Mouse (Mus musculus) left cerebral cortex, adult 2 months (tissue): ENCODE results near the gene 4921536K21Rik. TPM values are rescaled to one million over a fixed set of nuclear protein-coding genes. Genes with fewer than 3 reads are reported as not detected.

ENCODE experiments used
- DNase-seq, 2 experiments: peaks; one replicate each; pipeline ENCODE4 v3.0.0; 2021 to 2022; ENCODE audit warnings: low spot score in 2 of 2, mixed read lengths in 1 of 2; ENCODE audit errors: extremely low spot score in 1 of 2
- H3K27ac ChIP-seq: fragments of 200-600 bp; 2 replicates; pipeline ENCODE4 v1.8.1; 2022
- H3K4me3 ChIP-seq: fragments of 200-600 bp; 2 replicates; pipeline ENCODE4 v1.8.1; 2022
- CTCF ChIP-seq: fragments of 200-600 bp; IDR thresholded peaks from 2 replicates; pipeline ENCODE4 v1.8.1; 2022; ENCODE audit warnings: antibody characterized with exemption, mild to moderate bottlenecking, moderate library complexity
- intact Hi-C: fragments of 180-260 bp; cut with DNase I; formaldehyde crosslinking; loops from one replicate; pipeline ENCODE4 v1.15.1; 2025
- total RNA-seq, 2 experiments: library from RNA; stranded (reverse); gene quantifications; 2 replicates each; pipeline ENCODE4 v1.2.3; 2021

Gene 4921536K21Rik
- total RNA-seq, 2 experiments from 2014 or later = 0.54 to 0.61 TPM

DNA sequence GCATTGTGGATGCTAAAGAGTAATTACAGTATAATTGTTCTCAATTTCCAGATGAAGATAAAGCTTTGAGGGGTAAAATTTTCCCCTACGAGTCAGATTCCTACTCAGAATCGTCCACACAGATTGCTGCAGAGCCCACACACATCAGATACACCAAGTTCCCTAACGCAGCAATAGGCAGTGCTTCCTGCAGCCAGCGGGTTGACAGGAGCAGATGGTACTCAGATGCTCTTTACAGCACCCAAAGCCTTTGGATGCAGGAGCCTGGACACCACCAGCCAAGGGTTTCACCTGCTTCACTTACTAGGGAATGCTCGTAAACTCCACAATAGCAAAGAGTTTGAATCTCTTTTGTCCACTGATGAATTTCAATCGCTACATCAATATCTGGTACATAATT is 18.5 kb downstream of the 4921536K21Rik start:
- intact Hi-C loops = loop anchor here (5.0 kb wide), 1 partner anchor 164 kb away; no protein-coding TSS in a partner anchor
- H3K4me3 ChIP-seq = no peak overlapping the region
- H3K27ac ChIP-seq = no peak overlapping the region
- no peak for TF ChIP-seq CTCF
- DNase-seq = no peak

DNA sequence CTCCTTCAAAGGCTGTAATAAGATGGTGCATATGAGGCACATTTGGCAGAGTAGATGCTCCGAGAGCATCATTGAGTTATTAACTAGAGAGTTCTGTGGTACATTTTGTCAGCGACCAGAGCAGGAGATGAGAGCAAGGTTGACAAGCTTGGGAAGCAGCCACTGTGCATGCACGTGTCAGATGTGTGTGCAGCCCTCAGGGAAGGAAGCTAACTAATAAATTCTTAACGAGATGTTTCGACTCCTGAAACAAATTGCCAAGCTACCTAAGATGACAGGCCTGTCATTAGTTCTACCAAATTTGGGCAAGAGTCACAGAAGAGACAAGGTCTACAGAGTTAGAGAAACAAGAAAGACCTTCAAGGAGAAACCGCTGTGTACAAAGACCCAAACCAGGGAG is 30.6 kb downstream of the 4921536K21Rik start:
- peak overlapping the region; percentile 56 for H3K4me3 ChIP-seq
- H3K27ac ChIP-seq = no peak overlapping the region; the same call in 1 of the 2 replicates
- no peak for TF ChIP-seq CTCF
- no peak for DNase-seq
- intact Hi-C loops = no loop called here

DNA sequence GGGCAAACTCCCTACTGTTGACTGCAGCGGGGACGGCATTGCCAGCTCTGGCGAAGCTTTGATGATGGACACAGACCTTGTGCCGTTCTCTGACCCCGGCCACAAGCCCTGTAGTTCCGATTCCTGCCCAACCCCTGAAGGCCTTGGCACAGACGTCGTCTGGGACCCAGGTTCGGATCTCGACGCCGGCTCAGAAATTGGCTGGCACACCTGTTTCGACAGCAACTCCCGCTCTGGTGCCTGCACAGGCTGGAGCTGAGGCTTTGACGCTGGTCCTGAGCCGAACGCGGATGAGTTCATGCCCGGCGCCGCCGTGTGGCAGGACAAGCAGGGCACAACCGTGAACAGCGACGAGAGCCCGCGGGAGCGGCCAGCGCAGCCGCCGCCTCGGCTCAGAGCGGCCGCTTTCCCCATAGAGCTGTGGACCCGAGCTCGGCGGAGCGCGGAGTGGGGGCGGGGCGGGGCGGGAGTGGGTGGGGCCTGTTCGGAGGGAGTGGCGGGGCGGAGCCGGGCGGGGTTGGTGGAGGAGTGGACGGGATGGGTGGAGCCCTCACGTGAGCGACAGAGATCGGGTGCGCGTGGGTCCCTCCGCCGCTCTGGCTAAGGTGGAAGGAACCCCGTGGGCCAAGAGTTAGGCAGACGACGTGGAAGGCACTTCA is 31.3 kb downstream of the 4921536K21Rik start, which contains the start of gene Osbp2:
Gene Osbp2, minus strand, starts transcription at position 450 of the 659 bp plus-strand sequence.
- intact Hi-C loops = no loop called here
- peak; percentile 44 for TF ChIP-seq CTCF
- H3K27ac ChIP-seq = peak within 1 kb of the TSS; percentile 84
- peak within 1 kb of the TSS; percentile 56 for H3K4me3 ChIP-seq
- DNase-seq = peak; percentile 74 to 78

DNA sequence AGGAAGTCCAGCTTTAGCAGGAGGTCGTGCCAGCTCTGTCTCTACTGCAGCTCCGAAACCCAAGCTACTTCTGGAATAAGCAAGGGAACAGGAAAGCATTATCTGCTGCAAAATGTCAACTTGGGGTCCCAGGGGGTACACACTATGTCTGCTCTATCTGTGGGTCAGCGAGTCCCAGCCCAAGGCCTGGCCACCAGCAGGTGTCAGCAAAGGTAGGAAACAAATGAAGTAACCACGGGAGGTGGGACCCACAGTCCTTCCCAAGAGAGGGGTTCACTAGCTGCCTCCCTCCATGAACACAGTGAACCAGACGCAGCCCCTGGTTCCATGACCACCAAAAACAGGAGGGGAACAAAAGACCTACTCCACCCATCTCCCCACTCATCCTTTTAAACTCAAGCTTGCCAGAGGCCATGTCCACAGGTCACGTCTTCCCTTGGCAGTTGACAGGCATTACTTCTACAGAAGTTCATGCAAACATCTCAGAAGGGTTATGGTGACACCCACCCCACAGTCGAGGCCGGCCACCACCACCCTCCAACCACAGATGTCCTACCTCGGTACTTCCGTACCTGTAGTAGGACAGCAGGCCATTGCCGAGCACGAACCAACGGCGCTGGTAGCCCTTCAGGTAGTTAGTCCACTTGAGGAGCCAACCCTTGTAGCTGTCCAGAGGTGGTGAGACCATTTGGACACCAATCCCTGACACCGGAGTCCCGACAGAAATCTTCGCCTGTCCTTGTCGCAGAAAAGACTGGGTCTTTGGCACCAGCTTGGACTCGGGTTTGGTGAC is 32.0 kb downstream of the 4921536K21Rik start:
- no peak for DNase-seq
- intact Hi-C loops = no loop called here
- Histone ChIP-seq H3K4me3 (peak overlapping the region; percentile 56), H3K27ac (peak overlapping the region; percentile 84)
- TF ChIP-seq CTCF = no peak; the same call in 1 of the 2 replicates

DNA sequence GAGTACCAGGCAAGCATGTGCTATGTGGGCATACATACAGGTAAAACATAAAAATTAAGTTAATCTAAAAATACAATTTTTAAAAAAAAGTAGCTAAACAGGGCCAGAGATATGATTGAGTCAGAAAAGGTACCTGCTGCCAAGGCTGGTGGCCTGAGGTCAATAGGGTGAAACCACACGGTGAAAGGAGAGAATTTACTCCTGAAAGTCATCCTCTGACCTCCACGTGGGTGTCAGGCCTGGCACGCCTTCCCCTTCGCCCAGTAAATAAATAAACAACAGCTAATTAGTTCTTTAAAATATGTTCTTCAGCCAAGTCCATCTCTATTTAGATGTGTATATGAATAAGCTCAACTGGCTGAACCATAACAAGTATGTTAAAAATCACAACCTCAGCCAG is 34.5 kb downstream of the 4921536K21Rik start:
- Histone ChIP-seq H3K27ac (no peak overlapping the region), H3K4me3 (no peak overlapping the region)
- intact Hi-C loops = no loop called here
- DNase-seq = no peak
- TF ChIP-seq CTCF = no peak

DNA sequence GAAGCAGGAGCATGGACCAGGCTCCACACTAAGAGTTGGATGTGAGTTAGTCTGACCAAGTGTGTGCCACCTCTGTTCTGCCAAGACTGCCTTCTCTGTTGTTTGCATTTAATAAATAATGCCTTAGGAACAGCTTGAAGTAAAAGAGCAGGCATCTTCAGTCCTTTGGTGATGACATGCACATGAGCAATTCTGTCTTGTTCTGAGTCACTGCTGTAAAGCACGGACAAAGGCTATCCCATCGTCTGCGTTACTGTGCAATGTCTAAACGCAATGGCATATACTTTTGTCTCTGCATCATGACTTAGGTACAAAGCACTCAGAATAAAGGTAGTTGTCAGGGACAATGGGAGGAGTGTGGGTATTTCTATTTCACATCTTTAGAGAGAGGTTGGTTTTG is 35.1 kb downstream of the 4921536K21Rik start:
- TF ChIP-seq CTCF = no peak
- intact Hi-C loops = no loop called here
- H3K4me3 ChIP-seq = no peak overlapping the region

DNA sequence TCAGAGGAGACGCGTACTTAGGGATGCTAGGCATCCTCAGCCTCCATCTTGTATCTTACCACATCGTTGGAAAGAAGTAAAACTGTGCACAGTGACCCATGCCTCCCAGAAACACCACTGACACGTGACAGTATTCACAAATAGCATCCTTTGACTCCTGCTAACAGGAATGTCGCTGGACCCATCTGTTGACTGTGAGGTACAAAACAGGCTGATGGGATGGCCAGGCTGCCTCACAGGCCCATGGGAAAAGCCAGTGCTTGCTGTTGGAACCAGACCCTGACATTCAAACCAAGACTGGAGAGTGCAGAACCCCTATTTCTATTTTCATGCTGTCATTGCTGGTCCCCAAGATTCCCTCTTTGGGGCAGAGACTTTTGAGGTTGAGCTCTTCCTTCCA is 37.0 kb downstream of the 4921536K21Rik start:
- Histone ChIP-seq H3K4me3 (no peak overlapping the region), H3K27ac (no peak overlapping the region)
- no peak for DNase-seq
- TF ChIP-seq CTCF = no peak
- intact Hi-C loops = no loop called here

More for the DNA sequence above, 35.1 kb downstream of the 4921536K21Rik start:
- no peak overlapping the region for H3K27ac ChIP-seq
- no peak for DNase-seq

DNA sequence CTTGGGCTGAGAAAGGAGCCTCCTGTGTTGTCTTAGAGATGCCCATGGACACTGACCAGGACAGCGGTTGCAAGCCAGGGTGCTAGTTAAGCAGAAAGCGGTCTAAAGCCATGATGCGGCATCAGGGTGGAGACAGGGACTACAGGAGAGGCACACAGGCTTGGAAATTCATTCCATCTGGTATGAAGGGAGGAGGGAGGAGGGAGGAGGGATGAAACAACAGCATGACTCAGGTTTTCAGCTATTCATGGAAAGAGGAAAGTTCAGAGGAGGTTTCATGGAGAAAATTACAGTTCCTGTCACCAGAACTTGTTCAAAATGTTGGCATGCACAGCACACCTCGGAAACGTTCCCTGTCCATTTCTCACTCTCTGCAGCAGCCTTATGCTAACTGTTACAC is 39.1 kb downstream of the 4921536K21Rik start:
- Histone ChIP-seq H3K4me3 (no peak overlapping the region), H3K27ac (peak overlapping the region; percentile 63)
- intact Hi-C loops = no loop called here
- DNase-seq = no peak
- TF ChIP-seq CTCF = no peak

DNA sequence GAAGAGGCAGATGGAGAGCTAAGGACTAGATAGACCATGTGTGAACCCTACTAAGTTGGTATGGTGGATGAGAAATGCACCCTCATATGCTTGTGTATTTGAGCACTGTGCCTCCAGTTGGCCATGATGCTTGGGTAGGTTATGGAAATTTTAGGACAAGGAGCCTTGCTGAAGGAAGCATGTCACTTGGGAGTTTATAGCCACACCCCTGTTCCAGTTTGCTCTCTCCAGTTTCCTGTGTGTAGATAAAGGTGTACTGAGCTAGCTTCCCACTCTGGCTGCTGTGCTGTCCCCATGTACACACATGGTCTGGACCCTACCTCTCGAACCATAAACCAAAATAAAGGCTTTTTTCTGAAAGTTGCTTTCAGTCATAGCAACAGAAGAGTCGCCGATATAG is 40.7 kb downstream of the 4921536K21Rik start:
- TF ChIP-seq CTCF = no peak
- intact Hi-C loops = no loop called here
- DNase-seq = no peak
- H3K27ac ChIP-seq = peak overlapping the region; percentile 33
- H3K4me3 ChIP-seq = no peak overlapping the region

DNA sequence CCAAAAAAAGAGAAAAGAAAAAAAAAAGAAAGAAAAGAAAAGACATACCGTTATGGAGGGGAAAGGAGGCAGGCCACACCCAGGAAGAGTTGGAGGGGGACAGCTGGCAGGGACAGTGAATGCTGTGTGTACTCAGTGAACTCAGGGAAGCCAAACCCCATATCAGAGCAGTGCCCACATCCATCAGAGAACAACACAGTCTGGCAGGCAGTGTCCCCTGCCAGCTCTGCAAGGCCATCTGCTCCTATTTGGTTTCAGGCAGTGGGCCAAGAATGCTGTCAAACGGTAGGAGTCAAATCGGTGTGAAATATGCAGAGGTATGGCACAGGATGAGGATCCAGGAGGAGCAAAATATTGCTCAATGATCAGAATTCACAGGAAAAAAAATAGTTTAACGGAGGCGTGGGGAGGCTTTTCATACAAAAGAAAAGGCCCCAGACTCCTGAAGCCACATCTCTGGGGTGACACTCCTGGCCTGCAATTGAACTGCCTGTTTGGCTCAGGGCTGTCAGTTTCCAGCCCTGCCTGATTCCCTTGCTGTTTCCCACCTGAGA is 41.3 kb downstream of the 4921536K21Rik start:
- no peak for TF ChIP-seq CTCF
- intact Hi-C loops = loop anchor here (1.0 kb wide), 1 partner anchor 21 kb away; no protein-coding TSS in a partner anchor

DNA sequence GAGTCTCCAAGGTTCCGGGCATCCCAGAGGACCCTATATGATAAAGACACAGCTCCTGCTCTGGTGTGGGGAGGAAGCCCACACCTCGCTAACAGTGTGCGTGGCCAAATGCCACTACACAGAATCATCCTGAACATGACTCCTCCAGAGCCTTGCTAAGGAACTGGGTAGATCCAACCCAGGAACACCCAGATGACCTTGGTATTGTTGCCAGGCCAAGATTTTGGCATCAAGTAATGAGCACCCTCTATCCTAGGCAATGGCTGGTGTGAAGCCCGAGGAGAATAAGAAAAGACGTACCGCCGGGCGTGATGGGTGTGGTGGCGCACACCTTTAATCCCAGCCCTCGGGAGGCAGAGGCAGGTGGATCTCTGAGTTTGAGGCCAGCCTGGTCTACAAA is 41.9 kb downstream of the 4921536K21Rik start:
- H3K4me3 ChIP-seq = no peak overlapping the region
- no peak for TF ChIP-seq CTCF
- peak overlapping the region; percentile 50; the same call in 1 of the 2 replicates for H3K27ac ChIP-seq
- intact Hi-C loops = loop anchor here (1.0 kb wide), 1 partner anchor 21 kb away; no protein-coding TSS in a partner anchor
- no peak for DNase-seq

More for the DNA sequence above, 41.3 kb downstream of the 4921536K21Rik start:
- DNase-seq = peak; percentile 54 to 74
- peak overlapping the region; percentile 50 for H3K27ac ChIP-seq
- H3K4me3 ChIP-seq = no peak overlapping the region

DNA sequence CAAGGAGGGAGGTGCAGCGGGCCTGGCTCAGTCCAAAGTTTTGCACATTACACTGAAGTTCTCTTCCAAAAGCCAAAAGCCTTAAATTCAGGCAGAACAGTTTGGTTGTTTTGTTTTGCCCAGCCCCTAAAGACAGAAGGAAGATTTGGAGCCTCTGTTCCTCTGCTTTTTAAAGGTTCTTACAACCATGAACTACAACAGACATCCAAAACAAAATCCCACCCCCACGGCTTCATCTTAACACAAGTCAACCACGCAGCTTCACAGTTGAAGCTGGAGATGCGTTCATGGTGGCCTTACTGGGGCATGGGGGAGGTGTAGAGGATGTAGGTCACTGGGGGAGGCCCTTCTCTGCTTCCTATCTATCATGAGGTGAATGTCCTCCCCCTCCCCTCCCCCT is 43.0 kb downstream of the 4921536K21Rik start:
- peak in 1 of 2 experiments; percentile 33 for DNase-seq
- Histone ChIP-seq H3K27ac (no peak overlapping the region), H3K4me3 (no peak overlapping the region)
- intact Hi-C loops = no loop called here
- no peak for TF ChIP-seq CTCF
